Mouse (Mus musculus) lung, postnatal 4 days (tissue): ENCODE results near the gene Col5a3.
A peak's percentile ranks its signal among the peaks of the same experiment; 100 is the strongest.

Experiments used
- DNase-seq, 2 experiments: peaks; one replicate each; pipeline ENCODE4 v3.0.0; 2021

Gene Col5a3

GRCm38 (mm10) chr9:20804266-20805158, 10.4 kb downstream of the Col5a3 start:
- peak; percentile 72 to 79 for DNase-seq

- peak; percentile 36 to 69 for DNase-seq
Observed at GRCm38 (mm10) chr9:20794108-20794806, 20.6 kb downstream of the Col5a3 start.

GRCm38 (mm10) chr9:20790345-20790744, 24.5 kb downstream of the Col5a3 start:
- DNase-seq = no peak

GRCm38 (mm10) chr9:20789651-20790050, 25.2 kb downstream of the Col5a3 start:
- DNase-seq = no peak

- no peak for DNase-seq
Observed at GRCm38 (mm10) chr9:20787992-20788391, 26.9 kb downstream of the Col5a3 start.

- DNase-seq = no peak
Observed at GRCm38 (mm10) chr9:20785055-20785454, 29.8 kb downstream of the Col5a3 start.

GRCm38 (mm10) chr9:20781286-20781685, 33.6 kb downstream of the Col5a3 start:
- DNase-seq = no peak

GRCm38 (mm10) chr9:20765274-20765673, 49.6 kb downstream of the Col5a3 start:
- no peak for DNase-seq

GRCm38 (mm10) chr9:20763099-20763498, 51.8 kb downstream of the Col5a3 start:
- DNase-seq = no peak

- no peak for DNase-seq
Observed at GRCm38 (mm10) chr9:20762197-20762961, 52.5 kb downstream of the Col5a3 start.

- DNase-seq = no peak
Observed at GRCm38 (mm10) chr9:20761388-20761787, 53.5 kb downstream of the Col5a3 start.

GRCm38 (mm10) chr9:20760813-20761212, 54.1 kb downstream of the Col5a3 start:
- DNase-seq = peak; percentile 35 to 53

- DNase-seq = peak in 1 of 2 experiments; percentile 14
Observed at GRCm38 (mm10) chr9:20758896-20759295, 56.0 kb downstream of the Col5a3 start.

- DNase-seq = no peak
Observed at GRCm38 (mm10) chr9:20758243-20758642, 56.6 kb downstream of the Col5a3 start.

- DNase-seq = peak in 1 of 2 experiments; percentile 74
Observed at GRCm38 (mm10) chr9:20757087-20757955, 57.5 kb downstream of the Col5a3 start.

- no peak for DNase-seq
Observed at GRCm38 (mm10) chr9:20756081-20756700, 58.7 kb downstream of the Col5a3 start.

- DNase-seq = no peak
Observed at GRCm38 (mm10) chr9:20754335-20754734, 60.5 kb downstream of the Col5a3 start.

- DNase-seq = no peak
Observed at GRCm38 (mm10) chr9:20751477-20752029, 63.3 kb downstream of the Col5a3 start.

GRCm38 (mm10) chr9:20749213-20749612, 65.7 kb downstream of the Col5a3 start:
- DNase-seq = no peak

- DNase-seq = no peak
Observed at GRCm38 (mm10) chr9:20748540-20748939, 66.3 kb downstream of the Col5a3 start.

- no peak for DNase-seq
Observed at GRCm38 (mm10) chr9:20747682-20748081, 67.2 kb downstream of the Col5a3 start.
